8 mouse cellular contexts compared by ENCODE assay signal in genomic region chr9:75037451-75038356, GRCm38 (mm10). TPM values are rescaled to one million over a fixed set of nuclear protein-coding genes. Genes with fewer than 3 reads are reported as not detected.
A peak's percentile ranks its signal among the peaks of the same experiment; 100 is the strongest.
DNase-seq lines count a peak whose midpoint lies in the region; ATAC-seq and TF ChIP-seq lines count a peak whose summit lies in the region.

TSS of gene Arpp19 (plus strand) at chr9:75037614.

- ATAC-seq in forebrain, embryonic 12.5 days (ENCODE audit: low FRiP score) = peak; percentile 97
- ATAC-seq in heart, postnatal 0 days (ENCODE audit: insufficient read depth, low read depth) = peak; percentile 94
- ATAC-seq in liver, embryonic 16.5 days (ENCODE audit: low read depth) = peak; percentile 87
- ATAC-seq in neural tube, embryonic 13.5 days (ENCODE audit: low read depth) = peak; percentile 97

- H3K4me3 ChIP-seq in CH12.LX (replicated peaks in 1 of 3; ENCODE audit: low read depth in 2 of 3, low read length in 2 of 3, poor library complexity in 1 of 3) = peak within 1 kb of the TSS; percentile 80 to 98 (median 93)
- H3K4me3 ChIP-seq in forebrain, embryonic 12.5 days (replicated peaks) = peak within 1 kb of the TSS; percentile 96
- peak within 1 kb of the TSS; percentile 94 for H3K4me3 ChIP-seq in heart, postnatal 0 days (ENCODE audit: low read depth, low read length)
- peak within 1 kb of the TSS; percentile 82 for H3K4me3 ChIP-seq in liver, embryonic 16.5 days (ENCODE audit: low read depth, low read length)
- H3K4me3 ChIP-seq in neural tube, embryonic 13.5 days = peak within 1 kb of the TSS; percentile 97
- peak within 1 kb of the TSS; percentile 90 for H3K4me3 ChIP-seq in testis, adult 2 months (ENCODE audit: control insufficient read depth, low read depth, low read length)

- under 1% methylated on average over 66 of the region's 73 CpGs for WGBS in forebrain, embryonic 12.5 days
- whole genome bisulfite sequencing in heart, postnatal 0 days = under 1% methylated on average over 54 of the region's 73 CpGs
- WGBS in liver, embryonic 16.5 days (ENCODE audit: insufficient replicate concordance) = under 1% methylated on average over 70 of the region's 73 CpGs
- under 1% methylated on average over 66 of the region's 73 CpGs for WGBS in neural tube, embryonic 13.5 days

- no peaks in the 10 kb centered on the region for H3K27me3 ChIP-seq in CH12.LX (replicated peaks)
- no peaks in the 10 kb centered on the region for H3K27me3 ChIP-seq in forebrain, embryonic 12.5 days
- no peaks in the 10 kb centered on the region for H3K27me3 ChIP-seq in heart, postnatal 0 days (ENCODE audit: control insufficient read depth, insufficient read depth, low read length)
- no peaks in the 10 kb centered on the region for H3K27me3 ChIP-seq in liver, embryonic 16.5 days (ENCODE audit: control insufficient read depth, insufficient read depth, low read depth, low read length)
- no peaks in the 10 kb centered on the region for H3K27me3 ChIP-seq in neural tube, embryonic 13.5 days
- no peaks in the 10 kb centered on the region for H3K27me3 ChIP-seq in testis, adult 2 months (ENCODE audit: control insufficient read depth, insufficient read depth, low read length)

- in situ Hi-C loops in CH12.LX (cut with MboI; ENCODE audit: low pct_ligation_motif_present, low pct_unique_long_range_greater_than_20kb, low sequenced_read_pairs) = no loop called here

- dilution Hi-C loops in CH12.LX (cut with MboI; ENCODE audit: extremely low pct_ligation_motif_present, extremely low pct_unique_long_range_greater_than_20kb, low sequenced_read_pairs) = no loop called here

- H3K36me3 ChIP-seq in CH12.LX (replicated peaks in 1 of 2; ENCODE audit: control insufficient read depth in 1 of 2, insufficient read depth in 1 of 2, low read length in 1 of 2) = peaks cover 0 to 15% of the 10 kb centered on the region in 2 experiments
- no peaks in the 10 kb centered on the region for H3K36me3 ChIP-seq in forebrain, embryonic 12.5 days (replicated peaks)
- H3K36me3 ChIP-seq in heart, postnatal 0 days (replicated peaks; ENCODE audit: control insufficient read depth, insufficient read depth, low read length) = no peaks in the 10 kb centered on the region
- no peaks in the 10 kb centered on the region for H3K36me3 ChIP-seq in liver, embryonic 16.5 days (ENCODE audit: control insufficient read depth, insufficient read depth)
- H3K36me3 ChIP-seq in neural tube, embryonic 13.5 days = no peaks in the 10 kb centered on the region
- H3K36me3 ChIP-seq in testis, adult 2 months (ENCODE audit: control insufficient read depth, insufficient read depth, low read length) = no peaks in the 10 kb centered on the region

- peak within 1 kb of the TSS; percentile 94 for H3K4me2 ChIP-seq in CH12.LX (ENCODE audit: insufficient read depth, low read depth, poor library complexity, severe bottlenecking)
- peak within 1 kb of the TSS; percentile 68 for H3K4me2 ChIP-seq in forebrain, embryonic 12.5 days
- peak within 1 kb of the TSS; percentile 63 for H3K4me2 ChIP-seq in heart, postnatal 0 days (ENCODE audit: low read depth, low read length)
- H3K4me2 ChIP-seq in liver, embryonic 16.5 days (ENCODE audit: low read depth, low read length) = peak within 1 kb of the TSS; percentile 72
- peak within 1 kb of the TSS; percentile 81 for H3K4me2 ChIP-seq in neural tube, embryonic 13.5 days

- peaks cover 0 to 43% of the 10 kb centered on the region in 2 experiments; a peak in 3 of 4 replicates for H3K4me1 ChIP-seq in CH12.LX (ENCODE audit: control insufficient read depth in 1 of 2, insufficient read depth in 2 of 2)
- peaks cover 20% of the 10 kb centered on the region for H3K4me1 ChIP-seq in forebrain, embryonic 12.5 days
- peaks cover 9% of the 10 kb centered on the region for H3K4me1 ChIP-seq in heart, postnatal 0 days (ENCODE audit: control insufficient read depth, insufficient read depth)
- peaks cover 8% of the 10 kb centered on the region for H3K4me1 ChIP-seq in liver, embryonic 16.5 days (ENCODE audit: control insufficient read depth, low read depth, low read length)
- peaks cover 19% of the 10 kb centered on the region for H3K4me1 ChIP-seq in neural tube, embryonic 13.5 days (replicated peaks)
- H3K4me1 ChIP-seq in testis, adult 2 months (ENCODE audit: control insufficient read depth, insufficient read depth, low read length) = no peaks in the 10 kb centered on the region

- peaks cover 48% of the 10 kb centered on the region for H3K79me2 ChIP-seq in CH12.LX (replicated peaks; ENCODE audit: control insufficient read depth, extremely low read depth, insufficient read depth, poor library complexity, severe bottlenecking)

- TF ChIP-seq CTCF in CH12.LX (conservative IDR thresholded peaks at IDR 0.05 in 1 of 2, IDR thresholded peaks at IDR 0.05 in 1 of 2; ENCODE audit: low read depth in 2 of 2, low read length in 2 of 2) = no peak
- no peak for TF ChIP-seq CTCF in heart, postnatal 0 days (IDR thresholded peaks at IDR 0.05; ENCODE audit: low read depth)
- no peak for TF ChIP-seq CTCF in testis, adult 2 months (IDR thresholded peaks at IDR 0.05; ENCODE audit: control insufficient read depth, insufficient read depth, insufficient replicate concordance, low read depth, low read length)

- no peak for TF ChIP-seq EP300 in CH12.LX (IDR thresholded peaks at IDR 0.05; ENCODE audit: low read length)
- no peak for TF ChIP-seq EP300 in heart, postnatal 0 days (IDR thresholded peaks at IDR 0.05; ENCODE audit: low read depth)

- peak; percentile 91 for DNase-seq in CH12.LX (ENCODE audit: extremely low read depth)
- peak; percentile 56 for DNase-seq in c-Kit-positive CD71-positive TER-119-negative erythroid progenitor cells, embryonic 14.5 days (ENCODE audit: low read depth)
- DNase-seq in heart, postnatal 0 days (ENCODE audit: low spot score) = peak; percentile 92
- peak; percentile 85 to 91 for DNase-seq in kidney, postnatal 4 days

- TF ChIP-seq POLR2A in CH12.LX (IDR thresholded peaks at IDR 0.05; ENCODE audit: low read depth, low read length) = peak; percentile 91
- TF ChIP-seq POLR2A in testis, adult 2 months (IDR thresholded peaks at IDR 0.05; ENCODE audit: control insufficient read depth, low read depth, low read length) = peak; percentile 87

- peak within 1 kb of the TSS; percentile 70 for H3K27ac ChIP-seq in CH12.LX (ENCODE audit: insufficient read depth, low read depth)
- H3K27ac ChIP-seq in forebrain, embryonic 12.5 days = peak within 1 kb of the TSS; percentile 75
- H3K27ac ChIP-seq in heart, postnatal 0 days (ENCODE audit: low read depth) = peak within 1 kb of the TSS; percentile 77
- peak within 1 kb of the TSS; percentile 69 for H3K27ac ChIP-seq in liver, embryonic 16.5 days (ENCODE audit: low read length)
- H3K27ac ChIP-seq in neural tube, embryonic 13.5 days (replicated peaks) = peak within 1 kb of the TSS; percentile 78
- H3K27ac ChIP-seq in testis, adult 2 months (ENCODE audit: control insufficient read depth, insufficient read depth, low read depth, low read length) = peak within 1 kb of the TSS; percentile 74

- no peaks in the 10 kb centered on the region for H3K9me3 ChIP-seq in CH12.LX (replicated peaks; ENCODE audit: low read length)
- H3K9me3 ChIP-seq in forebrain, embryonic 12.5 days = no peaks in the 10 kb centered on the region
- no peaks in the 10 kb centered on the region for H3K9me3 ChIP-seq in heart, postnatal 0 days (replicated peaks; ENCODE audit: control insufficient read depth, low read length)
- no peaks in the 10 kb centered on the region for H3K9me3 ChIP-seq in liver, embryonic 16.5 days (replicated peaks; ENCODE audit: control insufficient read depth, low read length)
- H3K9me3 ChIP-seq in neural tube, embryonic 13.5 days = no peaks in the 10 kb centered on the region

- TF ChIP-seq RAD21 in CH12.LX (IDR thresholded peaks at IDR 0.05; ENCODE audit: low read depth, low read length) = no peak

- H3K9ac ChIP-seq in CH12.LX (ENCODE audit: insufficient read depth, low read depth) = peak within 1 kb of the TSS; percentile 97
- peak within 1 kb of the TSS; percentile 94 for H3K9ac ChIP-seq in forebrain, embryonic 12.5 days
- H3K9ac ChIP-seq in heart, postnatal 0 days (replicated peaks; ENCODE audit: low read depth, low read length) = peak within 1 kb of the TSS; percentile 92
- H3K9ac ChIP-seq in liver, embryonic 16.5 days (ENCODE audit: low read depth, low read length) = peak within 1 kb of the TSS; percentile 83
- peak within 1 kb of the TSS; percentile 93 for H3K9ac ChIP-seq in neural tube, embryonic 13.5 days

TF ChIP-seq in CH12.LX, 34 proteins besides CTCF, POLR2A, EP300 and RAD21 (continues in another document):
- no peak for TF ChIP-seq SMC3 (IDR thresholded peaks at IDR 0.05; ENCODE audit: low read depth, low read length)
- no peak for TF ChIP-seq USF2 (conservative IDR thresholded peaks at IDR 0.05; ENCODE audit: low read depth, low read length)
- no peak for TF ChIP-seq JUN (IDR thresholded peaks at IDR 0.05; ENCODE audit: insufficient read depth, low read depth, low read length)
- TF ChIP-seq HCFC1 (IDR thresholded peaks at IDR 0.05; ENCODE audit: low read depth, low read length) = peak; percentile 93
- TF ChIP-seq ZKSCAN1 (IDR thresholded peaks at IDR 0.05; ENCODE audit: borderline replicate concordance, low read depth, low read length) = no peak
- TF ChIP-seq ELF1 (IDR thresholded peaks at IDR 0.05; ENCODE audit: low read depth, low read length) = peak; percentile 94
- TF ChIP-seq TCF12 (IDR thresholded peaks at IDR 0.05; ENCODE audit: low read depth, low read length) = peak; percentile 61
- TF ChIP-seq USF1 (IDR thresholded peaks at IDR 0.05; ENCODE audit: low read depth, low read length) = no peak
- peak; percentile 28; the same call in 1 of the 2 replicates for TF ChIP-seq NRF1 (IDR thresholded peaks at IDR 0.05; ENCODE audit: low read depth, low read length)
- no peak for TF ChIP-seq PAX5 (IDR thresholded peaks at IDR 0.05; ENCODE audit: low read length)
- no peak for TF ChIP-seq CHD2 (IDR thresholded peaks at IDR 0.05; ENCODE audit: low read length)
- TF ChIP-seq ETS1 (conservative IDR thresholded peaks at IDR 0.05; ENCODE audit: low read depth, low read length) = no peak
- peak; percentile 33; the same call in 1 of the 2 replicates for TF ChIP-seq GABPA (IDR thresholded peaks at IDR 0.05; ENCODE audit: insufficient replicate concordance, low read depth, low read length)
- TF ChIP-seq JUND (conservative IDR thresholded peaks at IDR 0.05; ENCODE audit: low read depth, low read length) = no peak

RNA-seq across cellular contexts. Expression of gene Arpp19, which starts in this region (rescaled TPM):
- total RNA-seq in CH12.LX (2012; rRNA removed) (244 and 311 TPM in 2 replicates), CH12.LX (2014; rRNA removed) (194 and 233 TPM in 2 replicates)
- polyA plus RNA-seq in CH12.LX (2012; ENCODE audit: insufficient read length, low read depth) = 479 and 504 TPM in 2 replicates
- polyA plus RNA-seq in forebrain, embryonic 12.5 days (2016; fragmentation: Nextera tagmentation; extraction: Ambion mirVana) = 321 and 326 TPM in 2 replicates
- total RNA-seq in heart, postnatal 0 days (2014; rRNA removed; ENCODE audit: low replicate concordance) = 24.3 and 44.3 TPM in 2 replicates
- polyA plus RNA-seq in heart, postnatal 0 days (2015; fragmentation: Nextera tagmentation; extraction: Ambion mirVana) = 229 and 244 TPM in 2 replicates
- polyA plus RNA-seq in liver, embryonic 16.5 days (2015; fragmentation: Nextera tagmentation; extraction: Ambion mirVana) = 109 and 121 TPM in 2 replicates
- 228 and 239 TPM in 2 replicates for polyA plus RNA-seq in neural tube, embryonic 13.5 days (2015; fragmentation: Nextera tagmentation; extraction: Ambion mirVana)
- polyA plus RNA-seq in testis, adult 2 months (2012; rRNA removed) = 8.9 and 14.0 TPM in 2 replicates

Comparison
In these comparisons a context has a peak if more than half of its experiments do, and no peak if none do; other contexts are left out.
1. Peak in every context shown above with its lines: DNase-seq, ATAC-seq, H3K4me3 ChIP-seq and H3K27ac ChIP-seq.